Mouse (Mus musculus) megakaryocyte, embryonic 14.5 days (primary cell): ENCODE results near the gene Avil.

Experiments
- FLI1 ChIP-seq: IDR thresholded peaks from 2 replicates; pipeline ENCODE4 v1.6.1; 2012; ENCODE audit warnings: low read length, inconsistent platforms, mixed read lengths
- GATA1 ChIP-seq: IDR thresholded peaks from 3 replicates; pipeline ENCODE4 v1.6.1; 2012; ENCODE audit warnings: mixed read lengths, low read length, inconsistent platforms, borderline replicate concordance

GRCm38 (mm10) chr10:126962966-126963330, 37.6 kb upstream of the Avil start:
- no peak for TF ChIP-seq GATA1
- TF ChIP-seq FLI1, result no peak
